Comparison of ENCODE assay signal across 10 mouse cellular contexts in genomic region chr14:79327033-79327432, GRCm38 (mm10). TPM values are rescaled to one million over a fixed set of nuclear protein-coding genes. Genes with fewer than 3 reads are reported as not detected.
DNase-seq lines count a peak whose midpoint lies in the region; ATAC-seq and TF ChIP-seq lines count a peak whose summit lies in the region.
"Had no signal": no experiment of that assay in that cellular context is flagged by ENCODE, and none has a peak within 500 bp of the region (broad histone marks: within the 10 kb centered on the region; RNA-seq: fewer than 3 reads in every experiment).

No protein-coding gene starts in this region.

- H3K27me3 ChIP-seq in forebrain, postnatal 0 days (ENCODE audit: insufficient read depth, low read length): no peaks in the 10 kb centered on the region
- no peaks in the 10 kb centered on the region for H3K27me3 ChIP-seq in forebrain, embryonic 13.5 days
- H3K27me3 ChIP-seq in midbrain, embryonic 11.5 days (ENCODE audit: control insufficient read depth, insufficient read depth, low read length): no peaks in the 10 kb centered on the region
- H3K27me3 ChIP-seq in midbrain, embryonic 16.5 days (ENCODE audit: control insufficient read depth, insufficient read depth, low read depth, low read length): no peaks in the 10 kb centered on the region
- H3K27me3 ChIP-seq: hindbrain, embryonic 15.5 days had no signal

- ATAC-seq in forebrain, postnatal 0 days: no peak
- ATAC-seq in forebrain, embryonic 13.5 days: no peak
- ATAC-seq in midbrain, embryonic 11.5 days (ENCODE audit: low FRiP score): no peak
- no peak for ATAC-seq in midbrain, embryonic 16.5 days

- no peak overlapping the region for H3K4me2 ChIP-seq in forebrain, postnatal 0 days (ENCODE audit: low read depth)
- no peak overlapping the region for H3K4me2 ChIP-seq in forebrain, embryonic 13.5 days
- no peak overlapping the region for H3K4me2 ChIP-seq in midbrain, embryonic 11.5 days
- no peak overlapping the region for H3K4me2 ChIP-seq in midbrain, embryonic 16.5 days (ENCODE audit: low read length)
- H3K4me2 ChIP-seq: hindbrain, embryonic 15.5 days had no signal

- H3K27ac ChIP-seq in forebrain, postnatal 0 days (ENCODE audit: low read depth, low read length): no peak overlapping the region
- no peak overlapping the region for H3K27ac ChIP-seq in forebrain, embryonic 13.5 days
- no peak overlapping the region for H3K27ac ChIP-seq in midbrain, embryonic 11.5 days (ENCODE audit: low read depth, low read length)
- no peak overlapping the region for H3K27ac ChIP-seq in midbrain, embryonic 16.5 days (ENCODE audit: low read length)
- H3K27ac ChIP-seq: hindbrain, embryonic 15.5 days had no signal

- 0 out of 2 replicates have a peak, but pooled peaks cover 7% of the 10 kb centered on the region for H3K4me1 ChIP-seq in forebrain, postnatal 0 days (ENCODE audit: insufficient read depth)
- H3K4me1 ChIP-seq in forebrain, embryonic 13.5 days: peaks cover 15% of the 10 kb centered on the region; the same call in 1 of the 2 replicates
- H3K4me1 ChIP-seq in midbrain, embryonic 11.5 days (ENCODE audit: control insufficient read depth, insufficient read depth, low read length): no peaks in the 10 kb centered on the region
- H3K4me1 ChIP-seq in midbrain, embryonic 16.5 days (ENCODE audit: control insufficient read depth, insufficient read depth, low read length): no peaks in the 10 kb centered on the region; the same call in 1 of the 2 replicates

- no peak overlapping the region for H3K9ac ChIP-seq in forebrain, postnatal 0 days
- H3K9ac ChIP-seq in forebrain, embryonic 13.5 days: no peak overlapping the region
- no peak overlapping the region for H3K9ac ChIP-seq in midbrain, embryonic 11.5 days (ENCODE audit: low read length)
- H3K9ac ChIP-seq in midbrain, embryonic 16.5 days (ENCODE audit: low read depth, low read length): no peak overlapping the region
- H3K9ac ChIP-seq: hindbrain, embryonic 15.5 days had no signal

- no peak overlapping the region for H3K4me3 ChIP-seq in forebrain, postnatal 0 days (ENCODE audit: low read depth, low read length)
- no peak overlapping the region for H3K4me3 ChIP-seq in forebrain, embryonic 13.5 days
- no peak overlapping the region for H3K4me3 ChIP-seq in midbrain, embryonic 11.5 days (ENCODE audit: low read depth, low read length)
- H3K4me3 ChIP-seq in midbrain, embryonic 16.5 days (ENCODE audit: low read depth, low read length): no peak overlapping the region
- H3K4me3 ChIP-seq: hindbrain, embryonic 15.5 days; myocyte had no signal

- 21% methylated on average over 5 of the region's 5 CpGs for WGBS in forebrain, postnatal 0 days
- 27% methylated on average over 5 of the region's 5 CpGs for WGBS in forebrain, embryonic 13.5 days
- 32% methylated on average over 5 of the region's 5 CpGs for WGBS in midbrain, embryonic 11.5 days
- WGBS in midbrain, embryonic 16.5 days: 25% methylated on average over 5 of the region's 5 CpGs

- intact Hi-C loops in heart, postnatal 36 days (cut with DNase I): loop anchor here (2.0 to 5.0 kb wide), 2 partner anchors 26 to 655 kb away; partner anchors contain the start of gene Rgcc

- H3K36me3 ChIP-seq in forebrain, postnatal 0 days (ENCODE audit: insufficient read depth): no peaks in the 10 kb centered on the region
- no peaks in the 10 kb centered on the region for H3K36me3 ChIP-seq in forebrain, embryonic 13.5 days (ENCODE audit: poor library complexity, severe bottlenecking)
- no peaks in the 10 kb centered on the region for H3K36me3 ChIP-seq in midbrain, embryonic 11.5 days (ENCODE audit: control insufficient read depth, insufficient read depth, low read length)
- H3K36me3 ChIP-seq in midbrain, embryonic 16.5 days (ENCODE audit: control insufficient read depth, insufficient read depth, low read length): no peaks in the 10 kb centered on the region
- H3K36me3 ChIP-seq: hindbrain, embryonic 15.5 days had no signal

- H3K9me3 ChIP-seq in forebrain, postnatal 0 days (ENCODE audit: low read length): no peaks in the 10 kb centered on the region
- no peaks in the 10 kb centered on the region for H3K9me3 ChIP-seq in forebrain, embryonic 13.5 days (replicated peaks)
- H3K9me3 ChIP-seq in midbrain, embryonic 11.5 days (ENCODE audit: control insufficient read depth, low read length): no peaks in the 10 kb centered on the region
- H3K9me3 ChIP-seq in midbrain, embryonic 16.5 days (replicated peaks; ENCODE audit: control insufficient read depth, low read length, poor library complexity, severe bottlenecking): no peaks in the 10 kb centered on the region
- H3K9me3 ChIP-seq: hindbrain, embryonic 15.5 days had no signal

- peak; percentile 64 for DNase-seq in forebrain, postnatal 0 days
- peak; percentile 89 for DNase-seq in midbrain, embryonic 11.5 days (ENCODE audit: low spot score, missing footprints)
- DNase-seq in c-Kit-positive CD71-positive TER-119-positive erythroid progenitor cells, embryonic 14.5 days (ENCODE audit: low spot score): peak; percentile 68
- peak; percentile 39 to 50 for DNase-seq in heart, postnatal 36 days
- DNase-seq in lung, postnatal 4 days: peak; percentile 15 to 43
- DNase-seq in urinary bladder, adult 2 months (ENCODE audit: low spot score): no peak

- TF ChIP-seq CTCF in forebrain, postnatal 0 days (IDR thresholded peaks at IDR 0.05; ENCODE audit: low read depth): peak; percentile 76

RNA-seq across cellular contexts. Expression of gene Rgcc, which starts 25.6 kb away (rescaled TPM):
- 33.3 and 55.5 TPM in 2 replicates for total RNA-seq in forebrain, postnatal 0 days (2014; rRNA removed)
- 31.2 and 33.9 TPM in 2 replicates for polyA plus RNA-seq in forebrain, postnatal 0 days (2015; fragmentation: Nextera tagmentation; extraction: Ambion mirVana)
- 78.3 and 106 TPM in 2 replicates for polyA plus RNA-seq in forebrain, embryonic 13.5 days (2015; fragmentation: Nextera tagmentation; extraction: Ambion mirVana)
- 13.7 and 18.7 TPM in 2 replicates for polyA plus RNA-seq in midbrain, embryonic 11.5 days (2014; fragmentation: Nextera tagmentation; extraction: Ambion mirVana)
- 26.3 and 36.4 TPM in 2 replicates for polyA plus RNA-seq in midbrain, embryonic 16.5 days (2015; fragmentation: Nextera tagmentation; extraction: Ambion mirVana)
- total RNA-seq in heart, postnatal 36 days (2021): 10 to 100 TPM; 54.7 to 54.8 TPM
- polyA plus RNA-seq in urinary bladder, adult 2 months (2012; rRNA removed): 13.4 and 20.1 TPM in 2 replicates
